Mouse (Mus musculus): ENCODE results near the gene Tmem229b. TPM values are rescaled to one million over a fixed set of nuclear protein-coding genes. Genes with fewer than 3 reads are reported as not detected.
"Not testable (repeated sequence)": the region's sequence is repeated elsewhere in the genome, so short reads cannot be mapped to it uniquely, and the experiment has no call there.

Gene Tmem229b
- polyA plus RNA-seq, 1 experiment from 2014 or later = 4.7 TPM

- no peaks in the 10 kb centered on the region for H3K9me3 ChIP-seq (replicated peaks; ENCODE audit: control insufficient read depth, low read length)
- no peak overlapping the region for H3K4me3 ChIP-seq (ENCODE audit: low read length)
- no peaks in the 10 kb centered on the region for H3K36me3 ChIP-seq (ENCODE audit: control insufficient read depth, insufficient read depth)
- H3K9ac ChIP-seq (ENCODE audit: low read length) = no peak overlapping the region
- peaks cover 37% of the 10 kb centered on the region for H3K27me3 ChIP-seq (ENCODE audit: control insufficient read depth, insufficient read depth, low read length)
- no peak overlapping the region for H3K27ac ChIP-seq (ENCODE audit: low read length)
- H3K4me2 ChIP-seq (ENCODE audit: low read depth, low read length) = no peak overlapping the region
- peaks cover 13% of the 10 kb centered on the region for H3K4me1 ChIP-seq (ENCODE audit: control insufficient read depth, insufficient read depth, low read length)
- ATAC-seq (replicated peaks; ENCODE audit: extremely low read depth, insufficient read depth, low FRiP score) = no peak
Observed at GRCm38 (mm10) chr12:79041436-79041835, 34.0 kb upstream of the Tmem229b start.

- Histone ChIP-seq H3K27ac (ENCODE audit: low read length) (no peak overlapping the region), H3K4me2 (ENCODE audit: low read depth, low read length) (no peak overlapping the region), H3K4me3 (ENCODE audit: low read length) (no peak overlapping the region), H3K9ac (ENCODE audit: low read length) (no peak overlapping the region), H3K4me1 (ENCODE audit: control insufficient read depth, insufficient read depth, low read length) (peaks cover 11% of the 10 kb centered on the region), H3K36me3 (ENCODE audit: control insufficient read depth, insufficient read depth) (no peaks in the 10 kb centered on the region), H3K27me3 (ENCODE audit: control insufficient read depth, insufficient read depth, low read length) (peaks cover 35% of the 10 kb centered on the region), H3K9me3 (replicated peaks; ENCODE audit: control insufficient read depth, low read length) (no peaks in the 10 kb centered on the region)
- WGBS = 81% methylated on average over 11 of the region's 11 CpGs
- no peak for ATAC-seq (replicated peaks; ENCODE audit: extremely low read depth, insufficient read depth, low FRiP score)
Observed at GRCm38 (mm10) chr12:79040201-79040827, 32.9 kb upstream of the Tmem229b start.

- peaks cover 35% of the 10 kb centered on the region for H3K27me3 ChIP-seq (ENCODE audit: control insufficient read depth, insufficient read depth, low read length)
- H3K9ac ChIP-seq (ENCODE audit: low read length) = no peak overlapping the region
- H3K36me3 ChIP-seq (ENCODE audit: control insufficient read depth, insufficient read depth) = no peaks in the 10 kb centered on the region
- no peak for ATAC-seq (replicated peaks; ENCODE audit: extremely low read depth, insufficient read depth, low FRiP score)
- no peaks in the 10 kb centered on the region for H3K9me3 ChIP-seq (replicated peaks; ENCODE audit: control insufficient read depth, low read length)
- peaks cover 8% of the 10 kb centered on the region for H3K4me1 ChIP-seq (ENCODE audit: control insufficient read depth, insufficient read depth, low read length)
- no peak overlapping the region for H3K4me3 ChIP-seq (ENCODE audit: low read length)
- H3K4me2 ChIP-seq (ENCODE audit: low read depth, low read length) = no peak overlapping the region
- 74% methylated on average over 8 of the region's 8 CpGs for WGBS
- no peak overlapping the region for H3K27ac ChIP-seq (ENCODE audit: low read length)
Observed at GRCm38 (mm10) chr12:79039708-79040107, 32.3 kb upstream of the Tmem229b start.

- no peaks in the 10 kb centered on the region for H3K9me3 ChIP-seq (replicated peaks; ENCODE audit: control insufficient read depth, low read length)
- no peak overlapping the region for H3K27ac ChIP-seq (ENCODE audit: low read length)
- H3K4me3 ChIP-seq (ENCODE audit: low read length) = no peak overlapping the region
- 51% methylated on average over 3 of the region's 3 CpGs for WGBS
- H3K27me3 ChIP-seq (ENCODE audit: control insufficient read depth, insufficient read depth, low read length) = peaks cover 15% of the 10 kb centered on the region
- no peaks in the 10 kb centered on the region for H3K4me1 ChIP-seq (ENCODE audit: control insufficient read depth, insufficient read depth, low read length)
- no peak for ATAC-seq (replicated peaks; ENCODE audit: extremely low read depth, insufficient read depth, low FRiP score)
- no peak overlapping the region for H3K4me2 ChIP-seq (ENCODE audit: low read depth, low read length)
- no peaks in the 10 kb centered on the region for H3K36me3 ChIP-seq (ENCODE audit: control insufficient read depth, insufficient read depth)
- H3K9ac ChIP-seq (ENCODE audit: low read length) = no peak overlapping the region
Observed at GRCm38 (mm10) chr12:79035349-79035748, 27.9 kb upstream of the Tmem229b start.

- Histone ChIP-seq H3K27ac (ENCODE audit: low read length) (no peak overlapping the region), H3K9ac (ENCODE audit: low read length) (no peak overlapping the region), H3K4me1 (ENCODE audit: control insufficient read depth, insufficient read depth, low read length) (no peaks in the 10 kb centered on the region), H3K4me2 (ENCODE audit: low read depth, low read length) (no peak overlapping the region), H3K9me3 (replicated peaks; ENCODE audit: control insufficient read depth, low read length) (no peaks in the 10 kb centered on the region), H3K27me3 (ENCODE audit: control insufficient read depth, insufficient read depth, low read length) (peaks cover 10% of the 10 kb centered on the region), H3K36me3 (ENCODE audit: control insufficient read depth, insufficient read depth) (no peaks in the 10 kb centered on the region), H3K4me3 (ENCODE audit: low read length) (no peak overlapping the region)
- no peak for ATAC-seq (replicated peaks; ENCODE audit: extremely low read depth, insufficient read depth, low FRiP score)
- 98% methylated on average over 2 of the region's 2 CpGs for WGBS
Observed at GRCm38 (mm10) chr12:79034331-79034730, 26.9 kb upstream of the Tmem229b start.

GRCm38 (mm10) chr12:79028911-79029861 lies 21.8 kb upstream of the Tmem229b start, which contains the start of gene Plekhh1:
Plekhh1 (plus strand) TSS chr12:79029163.
- H3K4me1 ChIP-seq (ENCODE audit: control insufficient read depth, insufficient read depth, low read length) = no peaks in the 10 kb centered on the region; the same call in 1 of the 2 replicates
- H3K4me3 ChIP-seq (ENCODE audit: low read length) = peak within 1 kb of the TSS; percentile 80
- under 1% methylated on average over 70 of the region's 80 CpGs for WGBS
- H3K9me3 ChIP-seq (replicated peaks; ENCODE audit: control insufficient read depth, low read length) = no peaks in the 10 kb centered on the region
- H3K4me2 ChIP-seq (ENCODE audit: low read depth, low read length) = peak within 1 kb of the TSS; percentile 99
- peak; percentile 89 for ATAC-seq (replicated peaks; ENCODE audit: extremely low read depth, insufficient read depth, low FRiP score)
- H3K27ac ChIP-seq (ENCODE audit: low read length) = peak within 1 kb of the TSS; percentile 49
- H3K36me3 ChIP-seq (ENCODE audit: control insufficient read depth, insufficient read depth) = no peaks in the 10 kb centered on the region
- 0 out of 2 replicates have a peak, but pooled peaks cover 6% of the 10 kb centered on the region for H3K27me3 ChIP-seq (ENCODE audit: control insufficient read depth, insufficient read depth, low read length)
- H3K9ac ChIP-seq (ENCODE audit: low read length) = peak within 1 kb of the TSS; percentile 88

- H3K36me3 ChIP-seq (ENCODE audit: control insufficient read depth, insufficient read depth); H3K27ac ChIP-seq (ENCODE audit: low read length); H3K9ac ChIP-seq (ENCODE audit: low read length); H3K4me3 ChIP-seq (ENCODE audit: low read length); H3K4me2 ChIP-seq (ENCODE audit: low read depth, low read length); ATAC-seq (replicated peaks; ENCODE audit: extremely low read depth, insufficient read depth, low FRiP score); H3K9me3 ChIP-seq (replicated peaks; ENCODE audit: control insufficient read depth, low read length); H3K4me1 ChIP-seq (ENCODE audit: control insufficient read depth, insufficient read depth, low read length): not testable (repeated sequence)
- H3K27me3 ChIP-seq (ENCODE audit: control insufficient read depth, insufficient read depth, low read length) = peaks cover 10% of the 10 kb centered on the region; the same call in 1 of the 2 replicates
- 96% methylated on average over 7 of the region's 8 CpGs for WGBS
Observed at GRCm38 (mm10) chr12:79027526-79027925, 20.1 kb upstream of the Tmem229b start.

- no peak overlapping the region for H3K4me3 ChIP-seq (ENCODE audit: low read length)
- peaks cover 8% of the 10 kb centered on the region; the same call in 1 of the 2 replicates for H3K27me3 ChIP-seq (ENCODE audit: control insufficient read depth, insufficient read depth, low read length)
- H3K36me3 ChIP-seq (ENCODE audit: control insufficient read depth, insufficient read depth) = no peaks in the 10 kb centered on the region
- no peak overlapping the region for H3K27ac ChIP-seq (ENCODE audit: low read length)
- H3K9ac ChIP-seq (ENCODE audit: low read length) = no peak overlapping the region
- no peaks in the 10 kb centered on the region for H3K9me3 ChIP-seq (replicated peaks; ENCODE audit: control insufficient read depth, low read length)
- no peak overlapping the region for H3K4me2 ChIP-seq (ENCODE audit: low read depth, low read length)
- 13% methylated on average over 3 of the region's 3 CpGs for WGBS
- ATAC-seq (replicated peaks; ENCODE audit: extremely low read depth, insufficient read depth, low FRiP score) = 0 out of 2 replicates have a peak, but pooled peaks have one; percentile 49
- no peaks in the 10 kb centered on the region for H3K4me1 ChIP-seq (ENCODE audit: control insufficient read depth, insufficient read depth, low read length)
Observed at GRCm38 (mm10) chr12:79022882-79023281, 15.5 kb upstream of the Tmem229b start.

GRCm38 (mm10) chr12:79021902-79022301 lies 14.5 kb upstream of the Tmem229b start:
- H3K27ac ChIP-seq (ENCODE audit: low read length) = no peak overlapping the region
- no peaks in the 10 kb centered on the region for H3K4me1 ChIP-seq (ENCODE audit: control insufficient read depth, insufficient read depth, low read length)
- H3K9me3 ChIP-seq (replicated peaks; ENCODE audit: control insufficient read depth, low read length) = no peaks in the 10 kb centered on the region
- H3K9ac ChIP-seq (ENCODE audit: low read length) = no peak overlapping the region
- no peak for ATAC-seq (replicated peaks; ENCODE audit: extremely low read depth, insufficient read depth, low FRiP score)
- no peaks in the 10 kb centered on the region for H3K36me3 ChIP-seq (ENCODE audit: control insufficient read depth, insufficient read depth)
- H3K4me3 ChIP-seq (ENCODE audit: low read length) = no peak overlapping the region
- WGBS = 68% methylated on average over 1 of the region's 1 CpGs
- H3K4me2 ChIP-seq (ENCODE audit: low read depth, low read length) = no peak overlapping the region
- H3K27me3 ChIP-seq (ENCODE audit: control insufficient read depth, insufficient read depth, low read length) = peaks cover 8% of the 10 kb centered on the region; the same call in 1 of the 2 replicates

All from heart, embryonic 16.5 days (tissue).